Mouse (Mus musculus): ENCODE measurements around the gene Sarnp.
A peak's percentile ranks its signal among the peaks of the same experiment; 100 is the strongest.

Gene Sarnp

DNA sequence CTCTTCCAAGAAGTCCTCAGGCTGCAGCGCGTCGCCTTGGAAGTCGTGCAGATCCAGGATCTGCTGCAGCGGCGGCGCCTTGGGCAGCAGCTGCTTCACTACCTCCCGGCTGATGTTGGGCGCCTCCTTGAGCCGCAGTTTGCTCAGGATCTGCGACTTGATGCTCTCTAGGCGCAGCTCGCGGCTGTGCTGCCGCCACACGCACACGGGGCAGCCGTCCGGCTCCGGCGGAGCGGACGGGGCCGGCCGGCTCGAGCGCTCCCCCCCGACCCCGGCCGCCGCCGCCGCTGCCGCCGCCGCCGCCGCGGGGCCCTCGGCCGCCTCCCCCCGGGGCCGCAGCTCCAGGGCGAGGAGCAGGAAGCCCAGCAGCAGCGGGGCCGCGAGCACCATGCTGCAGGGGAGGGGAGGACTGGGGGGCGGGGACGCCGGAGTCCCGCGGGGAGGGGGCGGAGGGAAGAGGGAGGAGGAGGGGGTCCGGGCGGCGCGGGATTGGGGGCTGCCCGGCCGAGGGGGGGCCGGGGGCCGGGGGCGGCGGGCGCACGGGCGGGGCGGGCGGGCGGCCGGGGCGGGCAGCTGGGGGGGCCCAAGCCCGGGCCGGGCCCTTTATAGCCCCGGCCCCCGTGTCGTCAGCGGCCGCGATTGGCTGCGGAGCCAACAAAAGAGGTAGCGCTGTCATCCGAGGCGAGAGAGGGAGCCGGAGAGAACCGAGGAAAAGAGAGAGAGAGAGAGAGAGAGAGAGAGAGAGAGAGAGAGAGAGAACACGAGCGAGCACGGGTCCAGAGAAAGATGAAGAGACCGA is 74.4 kb downstream of the Sarnp start, which contains the start of gene Gdf11:
Gene Gdf11 (minus strand): TSS at position 423 of the 799 bp plus-strand sequence.
- DNase-seq (ENCODE audit: low spot score) = no peak

DNA sequence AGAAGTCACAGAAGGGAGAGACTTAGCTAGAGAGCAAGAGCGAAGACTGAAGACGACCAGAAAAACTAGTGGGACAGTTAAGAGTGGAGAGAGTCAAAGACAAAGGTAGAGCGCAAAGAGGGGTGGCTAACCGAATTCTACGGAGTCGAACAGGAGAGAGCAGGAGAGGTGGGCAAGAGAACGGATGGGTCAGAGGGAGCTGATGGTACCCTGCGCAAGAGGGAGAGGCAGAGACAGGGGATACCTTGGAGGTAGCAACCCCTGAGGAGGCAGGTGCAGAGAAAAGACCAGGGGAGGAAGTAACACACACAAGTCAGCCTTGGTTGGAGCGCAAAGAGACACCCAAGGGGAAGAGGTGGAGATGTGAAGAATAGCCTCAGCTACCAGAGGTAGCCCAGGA is 75.1 kb downstream of the Sarnp start:
- no peak for DNase-seq (ENCODE audit: low spot score)

DNA sequence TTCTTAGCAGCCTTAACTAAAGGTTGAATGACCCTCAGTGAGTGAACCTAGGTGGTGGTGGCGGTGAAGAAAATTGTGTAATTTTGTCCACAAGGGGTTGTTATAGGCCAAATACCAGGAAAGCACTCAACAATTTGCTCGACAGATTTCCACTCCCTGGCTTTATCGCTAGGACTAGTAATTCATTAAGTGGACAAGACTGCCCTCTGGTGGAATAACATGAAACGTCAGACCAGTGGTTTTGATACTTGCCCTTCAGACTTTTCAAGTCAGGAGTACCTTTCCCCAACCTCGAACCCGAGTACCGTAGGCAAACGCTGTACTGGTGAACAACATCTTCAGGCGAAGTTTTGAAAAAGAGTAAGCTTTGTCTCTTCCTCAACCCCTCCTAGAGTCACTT is 78.3 kb downstream of the Sarnp start:
- no peak for DNase-seq (ENCODE audit: low spot score)

DNA sequence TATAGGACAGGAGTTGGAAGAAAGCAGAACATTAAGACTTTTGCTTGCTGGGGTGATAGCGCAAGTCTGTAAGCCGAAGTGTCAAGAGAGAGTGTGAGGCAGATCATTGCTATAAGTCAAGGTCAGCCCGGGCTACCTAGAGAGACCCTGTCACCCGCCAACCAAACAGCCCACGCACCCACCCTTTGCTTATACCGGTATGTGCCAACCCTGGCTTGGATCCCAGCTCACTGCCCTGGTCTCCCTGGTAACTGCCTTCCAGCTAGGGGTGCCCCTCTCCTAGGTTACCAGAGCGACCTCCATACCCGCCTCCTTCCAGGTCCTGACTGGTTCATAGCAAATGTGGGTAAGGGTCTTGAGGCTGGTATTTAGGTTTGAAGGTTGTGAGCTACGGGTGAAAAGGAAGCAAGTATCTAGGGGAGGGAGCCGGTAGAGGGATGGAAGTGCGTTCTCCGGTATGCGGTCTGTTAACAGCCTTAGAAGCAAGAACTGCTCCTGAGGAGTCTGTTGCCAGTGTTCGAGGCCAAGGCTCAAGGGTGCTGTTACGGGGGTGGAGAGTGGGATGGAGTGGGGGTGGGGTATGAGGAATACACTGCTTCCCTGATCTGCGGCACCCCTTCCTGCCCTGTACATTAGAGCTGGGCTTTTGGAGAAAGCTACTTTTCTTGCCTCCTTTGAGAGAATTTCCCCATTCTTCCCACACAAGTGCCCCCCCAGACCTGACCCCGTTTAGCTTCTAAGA is 79.0 kb downstream of the Sarnp start:
- DNase-seq (ENCODE audit: low spot score) = no peak

DNA sequence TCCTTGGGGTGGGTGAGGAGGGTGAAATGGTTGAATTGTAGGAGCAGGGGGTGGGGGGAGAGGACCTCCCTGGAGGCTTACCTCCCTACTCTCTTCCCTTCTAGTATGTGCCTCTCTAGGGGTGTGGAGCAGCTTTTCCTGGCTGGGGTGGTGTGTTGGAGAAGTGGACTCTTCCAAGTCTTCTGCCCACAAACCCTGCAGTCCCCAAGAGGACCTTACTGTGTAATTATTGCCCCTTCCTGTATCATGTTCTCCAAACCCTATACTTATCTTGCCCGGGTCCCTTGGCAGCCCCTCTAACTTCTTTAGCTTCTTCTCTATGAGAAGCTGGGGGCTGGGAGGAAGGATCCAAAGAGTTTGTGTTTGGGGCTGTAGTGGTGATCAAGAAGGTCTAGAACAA is 79.7 kb downstream of the Sarnp start:
- no peak for DNase-seq (ENCODE audit: low spot score)

DNA sequence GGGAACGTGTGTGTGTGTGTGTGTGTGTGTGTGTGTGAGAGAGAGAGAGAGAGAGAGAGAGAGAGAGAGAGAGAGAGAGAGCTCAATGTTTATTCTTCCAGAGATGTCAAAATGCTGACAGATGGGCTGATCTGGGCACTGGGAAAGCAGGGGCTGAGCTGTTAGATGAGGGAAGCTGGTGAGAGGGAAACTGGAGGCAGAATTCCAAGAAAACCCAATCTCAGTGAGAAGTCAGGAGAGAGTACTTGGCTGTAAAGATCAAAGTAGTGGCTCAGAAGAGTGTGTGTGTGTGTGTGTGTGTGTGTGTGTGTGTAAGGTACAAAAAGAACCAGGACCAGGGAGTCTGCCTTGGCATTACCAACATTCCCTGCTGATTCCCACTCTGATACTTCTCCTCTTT is 80.4 kb downstream of the Sarnp start:
- no peak for DNase-seq (ENCODE audit: low spot score)

DNA sequence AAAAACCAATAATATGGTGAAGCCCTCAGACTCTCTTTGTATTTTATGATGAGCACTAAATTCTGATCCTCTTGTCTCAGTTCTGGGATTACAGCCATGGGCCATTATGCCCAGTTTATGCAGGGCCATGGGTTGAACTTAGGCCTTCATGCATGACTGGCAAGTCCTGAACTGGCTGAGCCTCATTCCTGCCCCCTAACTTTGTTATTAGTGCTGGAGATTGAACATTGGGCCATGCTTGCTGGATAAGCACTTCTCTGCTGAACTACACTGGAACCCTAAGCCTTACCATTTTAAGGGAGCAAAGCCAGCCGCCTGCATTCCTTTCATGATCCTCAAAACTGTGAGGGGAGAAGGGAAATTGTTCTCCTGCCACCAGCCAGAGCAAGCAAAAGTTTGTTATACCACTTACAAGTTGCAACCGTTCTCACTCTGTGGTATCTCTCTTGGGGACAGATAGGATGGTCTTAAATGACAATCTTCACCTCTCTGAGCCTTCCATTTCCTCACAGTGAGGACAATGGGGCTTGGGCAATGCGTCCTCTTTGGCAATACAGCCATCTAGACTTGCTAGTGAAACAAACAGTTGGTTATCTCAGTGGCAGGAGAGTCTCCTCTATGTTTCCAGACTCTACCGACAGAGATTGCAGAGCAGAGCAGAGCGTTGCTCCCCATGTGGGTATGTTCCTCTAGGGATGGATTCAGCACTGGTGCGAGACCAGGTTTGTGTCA is 82.8 kb downstream of the Sarnp start:
- no peak for DNase-seq (ENCODE audit: low spot score)

DNA sequence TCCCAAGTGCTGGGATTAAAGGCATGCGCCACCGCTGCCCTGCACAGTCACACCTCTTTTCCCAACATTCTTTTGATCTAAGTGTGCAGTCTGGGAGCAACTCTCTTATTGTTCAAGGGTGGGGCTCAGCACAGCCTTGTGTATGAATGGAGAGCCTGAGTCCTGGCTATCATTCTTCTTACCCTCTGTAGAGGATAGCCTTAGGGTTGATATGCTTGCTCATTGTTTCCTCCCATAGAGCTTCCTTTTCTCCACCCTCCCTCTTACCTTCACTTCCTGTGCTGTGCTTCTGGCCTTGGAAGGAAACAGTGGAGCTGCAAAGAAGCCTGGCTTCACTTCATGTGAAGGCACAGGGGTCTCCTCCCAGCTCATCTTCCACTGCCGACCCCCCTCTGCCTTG is 83.6 kb downstream of the Sarnp start, which contains the start of gene Cd63:
Gene Cd63 (plus strand): TSS at position 292 of the 400 bp plus-strand sequence.
- no peak for DNase-seq (ENCODE audit: low spot score)

DNA sequence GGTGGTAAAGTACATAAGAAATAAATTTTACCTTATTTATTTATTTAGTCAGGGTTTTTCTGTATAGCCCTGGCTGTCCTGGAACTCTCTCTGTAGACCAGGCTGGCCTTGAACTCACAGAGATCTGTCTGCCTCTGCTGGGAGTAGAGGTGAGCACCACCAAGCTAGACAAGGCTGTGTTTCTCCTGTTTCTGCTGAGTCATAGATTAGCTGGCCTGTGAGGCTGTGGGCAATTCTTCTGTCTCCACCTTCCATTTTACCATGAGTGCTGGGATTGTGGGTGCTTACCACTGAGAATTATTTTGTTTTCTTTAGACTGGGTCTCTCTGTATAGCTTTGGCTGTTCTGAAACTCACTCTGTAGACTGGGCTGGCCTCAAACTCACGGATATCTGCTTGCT is 84.3 kb downstream of the Sarnp start:
- DNase-seq (ENCODE audit: low spot score) = no peak

DNA sequence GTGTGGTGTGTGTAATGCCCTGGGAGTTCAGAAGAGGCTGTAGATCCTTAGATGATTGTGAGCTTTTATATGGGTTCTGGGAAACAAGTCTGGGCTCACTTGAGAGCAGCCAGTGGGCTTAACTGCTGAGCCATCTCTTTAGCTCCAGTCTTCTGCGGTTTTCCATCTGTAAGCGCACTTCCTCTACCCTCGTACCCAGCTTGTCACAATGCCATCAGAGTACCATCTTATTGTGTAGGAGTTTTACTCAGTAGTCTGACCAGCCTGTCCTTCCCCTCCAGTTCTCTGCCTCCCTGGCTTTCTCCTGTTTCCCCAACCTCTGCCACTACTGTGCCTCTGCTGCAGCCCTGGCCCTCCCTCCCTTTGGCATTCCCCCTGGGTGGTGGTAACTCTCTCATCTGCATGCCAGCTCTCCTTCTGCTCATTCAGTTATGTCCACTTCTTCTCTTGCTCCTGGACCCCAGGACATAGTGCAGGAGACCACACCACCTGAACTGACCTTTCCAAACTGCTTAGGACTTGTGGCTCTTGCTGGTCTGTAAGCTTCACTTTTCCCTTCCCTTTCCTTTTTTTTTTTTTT is 85.4 kb downstream of the Sarnp start:
- DNase-seq (ENCODE audit: low spot score) = no peak

DNA sequence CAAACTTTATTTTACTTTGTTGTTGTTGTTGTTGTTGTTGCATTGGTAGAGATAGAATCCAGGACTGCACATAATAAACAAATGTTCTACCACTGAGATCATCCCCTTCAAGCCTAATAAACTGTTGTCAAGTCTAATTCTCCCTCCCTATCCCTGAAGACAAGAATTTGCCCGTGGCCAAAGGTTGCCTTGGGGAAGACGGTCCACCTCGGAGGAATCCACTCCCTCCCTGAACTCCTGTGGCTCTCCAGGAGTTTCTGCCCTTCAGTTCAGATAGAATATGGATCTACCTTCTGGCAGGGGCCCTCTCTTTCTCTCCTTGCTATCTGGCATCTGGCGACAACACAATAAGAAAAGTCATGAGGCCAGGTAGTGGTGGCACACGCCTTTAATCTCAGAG is 87.7 kb downstream of the Sarnp start:
- DNase-seq (ENCODE audit: low spot score) = no peak

DNA sequence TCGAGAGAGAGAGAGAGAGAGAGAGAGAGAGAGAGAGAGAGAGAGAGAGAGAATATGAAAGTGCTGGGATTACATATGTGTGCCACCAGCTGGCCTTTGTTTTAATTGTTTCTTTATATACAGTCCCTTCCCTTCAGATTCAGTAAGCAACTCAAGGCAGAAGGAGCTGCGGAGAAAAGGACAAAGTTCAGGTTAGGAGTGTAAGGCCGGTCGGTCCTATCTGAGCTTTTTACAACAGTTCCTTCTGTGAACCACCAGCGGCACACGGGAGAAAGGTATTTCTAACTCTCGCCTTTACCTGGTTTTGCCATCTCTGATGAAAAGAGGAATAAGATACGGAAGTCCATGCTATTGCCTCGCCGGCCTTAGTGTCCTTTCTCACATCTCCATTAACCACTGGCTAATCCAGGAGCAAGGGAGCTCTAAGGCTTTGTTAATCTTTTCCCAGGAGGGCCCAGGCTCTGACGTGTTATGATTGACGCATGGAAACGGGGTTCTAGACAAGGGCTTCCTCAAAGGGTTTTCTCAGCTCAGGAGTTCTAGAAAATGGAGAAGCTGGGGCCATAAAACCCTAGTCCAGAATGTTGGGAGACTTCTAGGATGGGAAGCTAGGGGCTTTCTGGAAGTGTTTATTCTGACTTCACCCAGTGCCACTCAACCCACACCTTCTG is 91.8 kb downstream of the Sarnp start:
- no peak for DNase-seq (ENCODE audit: low spot score)

DNA sequence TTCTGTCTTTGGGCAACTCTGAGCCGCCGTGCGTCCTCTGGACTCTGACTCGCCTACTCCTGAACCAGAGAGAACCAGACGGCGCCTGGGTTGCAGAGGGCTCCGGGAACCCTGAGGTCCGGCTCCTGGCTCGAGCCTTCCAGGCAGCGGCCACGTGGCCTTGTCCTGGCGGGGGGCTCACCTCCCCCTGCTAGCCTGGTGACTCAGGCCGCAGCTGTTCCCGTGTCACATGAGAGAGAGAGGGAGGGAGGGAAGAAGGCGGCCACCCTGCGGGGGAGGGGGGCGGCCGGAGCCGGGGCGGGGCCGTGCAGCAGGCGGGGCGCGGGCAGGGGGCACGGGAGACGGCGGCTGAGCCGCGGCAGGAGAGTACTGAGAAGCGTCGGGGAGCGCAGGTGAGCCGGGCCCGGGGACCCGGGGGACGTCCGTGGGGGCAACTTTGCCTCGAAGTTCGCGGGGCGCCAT is 92.5 kb downstream of the Sarnp start:
- peak; percentile 69 for DNase-seq (ENCODE audit: low spot score)

DNA sequence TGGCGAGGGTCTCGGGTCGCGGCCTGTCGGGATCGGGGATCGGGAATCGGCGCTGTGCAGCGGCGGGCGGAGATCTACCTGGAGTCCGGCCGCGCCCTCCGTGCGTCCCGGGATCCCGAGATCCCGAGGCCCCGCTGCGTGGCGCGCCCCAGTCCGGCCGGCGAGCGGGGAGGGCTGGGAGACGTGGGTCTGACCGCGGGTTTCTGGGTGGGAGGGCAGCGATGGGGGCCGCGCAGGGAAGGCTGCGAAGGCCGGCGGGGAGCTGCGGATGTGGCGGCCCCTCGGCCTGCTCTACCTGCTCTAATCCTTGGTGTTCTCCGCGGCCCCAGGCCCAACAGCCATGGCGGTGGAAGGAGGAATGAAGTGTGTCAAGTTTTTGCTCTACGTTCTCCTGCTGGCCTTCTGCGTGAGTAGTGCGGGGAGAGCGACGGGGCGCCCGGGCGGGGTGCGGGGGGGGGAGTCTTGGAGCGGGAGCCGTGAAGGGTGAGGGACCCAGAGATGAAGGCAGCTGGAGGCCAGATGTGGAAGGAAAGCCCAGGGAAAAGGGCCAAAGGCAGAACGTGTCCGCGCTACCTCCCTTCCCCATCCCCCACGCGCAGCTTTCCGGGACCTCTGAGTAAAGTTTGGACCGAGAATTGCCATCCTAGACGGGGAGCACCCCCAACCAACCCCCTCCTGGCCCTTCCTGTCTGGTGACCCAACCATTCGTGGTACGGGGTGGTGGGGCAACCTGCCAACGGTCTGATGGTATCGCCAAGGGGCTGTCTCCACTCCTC is 93.1 kb downstream of the Sarnp start:
- no peak for DNase-seq (ENCODE audit: low spot score)

DNA sequence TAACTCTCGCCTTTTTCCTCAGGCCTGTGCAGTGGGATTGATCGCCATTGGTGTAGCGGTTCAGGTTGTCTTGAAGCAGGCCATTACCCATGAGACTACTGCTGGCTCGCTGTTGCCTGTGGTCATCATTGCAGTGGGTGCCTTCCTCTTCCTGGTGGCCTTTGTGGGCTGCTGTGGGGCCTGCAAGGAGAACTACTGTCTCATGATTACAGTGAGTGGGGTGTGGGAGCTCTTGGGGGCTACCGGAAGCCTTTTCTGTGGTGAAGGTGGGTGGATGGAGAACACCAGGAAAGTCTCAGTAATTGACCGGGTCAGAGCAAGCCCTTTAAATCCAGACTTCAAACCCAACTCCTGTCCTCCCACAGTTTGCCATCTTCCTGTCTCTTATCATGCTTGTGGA is 94.3 kb downstream of the Sarnp start:
- no peak for DNase-seq (ENCODE audit: low spot score)

DNA sequence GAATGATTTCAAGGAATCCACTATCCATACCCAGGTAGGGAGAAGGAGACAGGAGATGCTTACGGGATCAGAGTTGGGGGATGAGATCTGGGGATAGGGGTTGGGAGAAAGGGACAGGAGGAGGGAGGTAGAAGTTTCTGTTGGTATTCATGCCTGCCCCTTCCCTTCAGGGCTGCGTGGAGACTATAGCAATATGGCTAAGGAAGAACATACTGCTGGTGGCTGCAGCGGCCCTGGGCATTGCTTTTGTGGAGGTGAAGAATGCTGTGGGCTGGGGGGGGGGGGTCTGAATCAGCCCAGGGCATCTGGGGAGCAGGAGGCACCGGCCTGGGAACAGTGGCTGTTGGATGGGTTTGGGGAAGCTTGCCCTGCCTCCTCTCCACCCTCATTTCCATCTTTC is 95.1 kb downstream of the Sarnp start:
- DNase-seq (ENCODE audit: low spot score) = no peak

DNA sequence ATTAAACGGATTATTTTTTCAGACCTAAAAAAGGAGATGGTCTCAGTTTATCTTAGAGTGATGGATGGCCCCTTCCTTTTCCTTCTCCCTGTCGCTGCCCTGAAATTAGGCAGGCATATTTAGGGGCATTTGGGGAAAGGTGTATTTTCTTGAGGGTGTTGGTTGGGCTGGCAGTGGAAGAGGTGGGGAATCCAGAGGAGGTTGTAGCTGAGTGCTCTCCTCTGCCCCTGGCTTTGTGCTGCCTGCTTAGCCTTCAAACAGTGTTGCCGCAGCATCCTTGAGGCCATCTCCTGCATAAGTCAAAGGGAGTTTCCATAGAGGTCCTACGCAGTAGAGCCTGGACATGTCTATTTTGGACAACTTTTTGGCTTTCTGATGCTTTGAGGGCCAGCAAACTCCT is 95.7 kb downstream of the Sarnp start:
- no peak for DNase-seq (ENCODE audit: low spot score)

DNA sequence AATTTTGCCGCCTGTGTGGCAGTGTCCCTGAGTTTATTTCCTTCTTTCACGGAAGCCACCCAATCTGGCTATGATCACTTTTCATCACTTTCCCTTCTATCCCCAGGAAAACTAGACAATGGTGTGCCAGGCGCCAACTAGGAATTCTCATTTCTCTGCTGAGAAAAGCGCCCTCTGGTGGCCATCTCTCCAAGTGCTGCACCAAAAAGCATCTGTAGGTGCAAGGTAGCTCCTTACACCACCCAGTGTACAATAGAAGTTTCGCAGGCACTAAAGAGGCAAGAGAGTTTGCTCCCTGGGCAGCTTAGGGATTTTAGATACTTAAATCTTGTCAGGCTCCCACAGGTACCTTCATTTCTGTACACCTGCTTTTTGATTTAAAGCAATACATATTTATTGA is 96.1 kb downstream of the Sarnp start:
- DNase-seq (ENCODE audit: low spot score) = peak; percentile 84

DNA sequence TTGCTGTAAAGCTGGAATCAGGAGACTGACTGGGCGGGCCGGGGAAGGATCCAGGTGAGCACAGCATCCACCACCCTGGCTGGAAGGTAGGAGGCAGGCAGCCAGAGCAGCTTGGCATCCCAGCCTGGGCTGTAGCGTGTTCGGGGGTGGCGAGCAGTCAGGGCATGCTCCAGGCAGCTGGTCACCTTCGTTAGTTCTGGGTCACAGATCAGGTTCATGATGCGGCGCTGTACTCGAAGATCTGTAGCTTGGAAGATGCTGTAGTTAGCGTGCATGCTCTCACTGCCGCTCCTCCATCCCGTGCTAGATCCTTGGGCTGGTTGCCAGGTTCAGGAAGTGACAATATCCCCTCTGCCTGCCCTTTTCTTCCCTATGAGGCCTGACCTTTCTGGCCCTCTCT is 96.6 kb downstream of the Sarnp start:
- DNase-seq (ENCODE audit: low spot score) = no peak

DNA sequence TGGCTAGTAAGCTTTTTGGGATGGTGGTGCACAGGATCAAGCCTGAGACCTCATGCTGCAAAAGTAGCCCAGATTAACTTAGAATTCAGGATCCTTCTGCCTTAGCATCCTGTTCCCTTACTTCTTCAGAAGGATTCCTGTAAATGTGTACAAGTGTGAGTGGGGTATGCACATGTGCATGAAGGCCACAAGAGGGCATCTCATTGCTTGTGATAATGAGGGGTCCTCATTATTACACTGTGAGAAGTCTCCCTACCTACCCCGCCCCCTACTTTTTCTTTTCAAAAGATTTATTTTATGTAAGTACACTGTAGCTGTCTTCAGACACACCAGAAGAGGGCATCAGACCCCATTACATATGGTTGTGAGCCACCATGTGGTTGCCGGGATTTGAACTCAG is 98.4 kb downstream of the Sarnp start:
- no peak for DNase-seq (ENCODE audit: low spot score)

DNA sequence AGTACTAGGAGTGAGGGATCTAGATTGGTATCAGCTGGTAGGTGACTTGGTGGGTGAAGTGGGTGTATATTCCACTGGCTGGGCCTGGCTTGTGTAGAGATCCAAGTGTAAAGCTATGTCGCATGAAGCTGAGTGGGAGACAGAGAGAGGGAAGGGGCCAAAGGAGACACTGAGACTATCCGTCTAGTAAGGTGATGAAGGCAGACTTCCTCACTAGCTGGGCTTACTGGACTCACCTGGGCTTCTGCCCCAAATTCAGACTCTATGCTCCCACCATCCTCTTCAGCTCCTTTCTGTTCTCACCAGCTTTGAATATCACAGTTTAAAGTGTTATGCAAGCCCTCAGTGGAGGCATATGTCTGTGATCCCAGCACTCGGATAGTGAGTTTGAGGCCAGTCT is 99.5 kb downstream of the Sarnp start:
- DNase-seq (ENCODE audit: low spot score) = no peak
